Mouse (Mus musculus): ENCODE data around the gene Sema3a. TPM values are rescaled to one million over a fixed set of nuclear protein-coding genes. Genes with fewer than 3 reads are reported as not detected.
"Not testable (repeated sequence)": the region's sequence is repeated elsewhere in the genome, so short reads cannot be mapped to it uniquely, and the experiment has no call there.

Gene Sema3a
- polyA plus RNA-seq, 1 experiment from 2014 or later = 24.7 TPM

DNA sequence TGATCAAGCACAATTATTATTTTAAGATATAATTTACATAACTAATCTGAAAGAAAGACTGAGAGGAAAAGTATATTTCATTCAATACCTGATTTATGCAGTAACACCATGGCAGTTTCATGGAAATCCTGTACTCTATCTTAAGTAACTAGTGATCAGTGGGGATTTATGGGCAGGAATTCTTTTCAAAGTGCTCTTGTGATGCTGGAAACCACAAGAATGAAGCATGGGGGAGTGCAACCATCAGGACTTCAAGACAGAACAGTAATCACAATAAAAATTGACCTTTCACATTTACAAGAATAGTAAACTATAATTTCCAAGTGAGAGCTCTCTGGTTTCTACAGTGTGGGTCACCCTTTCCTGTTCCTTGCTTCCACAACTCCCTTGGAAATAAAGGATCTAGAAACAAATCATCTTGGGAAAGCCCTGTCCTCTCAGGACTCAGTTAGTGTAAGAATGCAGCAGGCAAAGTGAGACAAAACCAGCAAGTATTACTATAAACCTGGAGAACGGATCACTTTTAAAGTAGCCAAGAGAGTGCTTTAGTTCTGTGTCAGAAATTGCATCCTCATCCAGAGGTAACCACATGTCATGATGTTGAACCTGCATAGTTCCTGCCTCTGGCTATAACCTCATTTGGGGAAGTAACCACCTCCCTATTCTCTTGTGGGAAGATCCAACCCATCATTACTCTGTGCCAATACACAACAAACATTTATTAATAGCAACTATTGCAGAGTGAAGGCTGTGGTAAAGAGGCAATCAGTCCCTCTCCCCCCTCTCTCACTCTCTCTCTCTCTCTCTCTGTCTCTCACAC is 335.2 kb downstream of the Sema3a start:
- no peak for ATAC-seq
- 62% methylated on average over 1 of the region's 1 CpGs for WGBS
- H3K9ac ChIP-seq (replicated peaks; ENCODE audit: low read depth) = no peak overlapping the region

DNA sequence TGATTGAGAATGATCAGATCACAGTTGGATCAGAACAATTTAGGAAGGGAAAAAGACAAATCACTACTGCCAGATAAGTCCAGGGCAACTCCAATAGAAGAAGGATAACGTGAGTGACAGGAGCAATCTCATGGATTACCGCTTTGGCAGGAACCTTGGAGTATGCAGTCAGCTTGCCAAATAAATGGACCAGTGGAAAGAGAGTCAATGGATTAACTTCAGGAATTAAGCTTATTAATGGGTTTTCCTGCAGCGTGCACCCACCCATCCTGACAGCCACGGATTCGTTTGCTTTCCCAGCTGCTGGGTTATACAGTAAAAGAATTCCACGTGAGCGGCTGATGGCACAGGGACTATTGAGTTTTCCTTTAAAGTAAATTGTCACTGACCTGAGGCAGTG is 343.6 kb downstream of the Sema3a start:
- Histone ChIP-seq H3K36me3 (ENCODE audit: insufficient read depth, low read length) (no peaks in the 10 kb centered on the region), H3K9me3 (ENCODE audit: low read length) (no peaks in the 10 kb centered on the region), H3K4me3 (ENCODE audit: low read depth, low read length) (no peak overlapping the region), H3K27ac (ENCODE audit: low read length) (no peak overlapping the region), H3K4me1 (ENCODE audit: insufficient read depth, low read depth, low read length) (peaks cover 5% of the 10 kb centered on the region; the same call in 1 of the 2 replicates), H3K27me3 (replicated peaks; ENCODE audit: insufficient read depth, low read length) (no peaks in the 10 kb centered on the region), H3K9ac (replicated peaks; ENCODE audit: low read depth) (no peak overlapping the region), H3K4me2 (replicated peaks; ENCODE audit: low read depth, low read length) (no peak overlapping the region)
- no peak for DNase-seq (ENCODE audit: low spot score)
- no peak for TF ChIP-seq EP300 (IDR thresholded peaks at IDR 0.05)
- no peak for TF ChIP-seq CTCF (IDR thresholded peaks at IDR 0.05)
- no peak for ATAC-seq
- 56% methylated on average over 7 of the region's 7 CpGs for WGBS

More for the DNA sequence above, 335.2 kb downstream of the Sema3a start:
- Histone ChIP-seq H3K27ac (ENCODE audit: low read length) (no peak overlapping the region), H3K4me2 (replicated peaks; ENCODE audit: low read depth, low read length) (no peak overlapping the region), H3K4me1 (ENCODE audit: insufficient read depth, low read depth, low read length) (no peaks in the 10 kb centered on the region), H3K4me3 (ENCODE audit: low read depth, low read length) (no peak overlapping the region), H3K36me3 (ENCODE audit: insufficient read depth, low read length) (no peaks in the 10 kb centered on the region), H3K9me3 (ENCODE audit: low read length) (no peaks in the 10 kb centered on the region), H3K27me3 (replicated peaks; ENCODE audit: insufficient read depth, low read length) (no peaks in the 10 kb centered on the region)
- DNase-seq (ENCODE audit: low spot score) = no peak
- TF ChIP-seq CTCF (IDR thresholded peaks at IDR 0.05) = no peak
- TF ChIP-seq EP300 (IDR thresholded peaks at IDR 0.05) = no peak

DNA sequence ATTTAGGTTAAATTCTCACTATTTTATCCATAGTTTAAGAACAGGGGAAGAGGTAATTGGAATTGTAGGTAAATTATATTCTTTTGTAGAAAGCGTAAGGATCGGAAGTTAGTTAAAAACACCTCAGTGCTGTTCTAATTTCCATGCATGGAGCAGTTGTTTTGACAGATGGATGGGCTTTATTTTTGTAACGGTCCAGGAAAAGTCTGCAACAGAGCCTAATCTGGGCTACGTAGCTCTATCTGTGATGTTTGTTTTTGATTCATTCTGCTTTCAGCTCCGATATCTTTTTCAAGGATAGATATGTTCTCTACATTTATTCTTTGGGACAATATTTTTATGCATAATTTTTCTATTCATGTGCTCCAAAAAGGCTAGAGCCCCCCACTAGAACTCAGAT is 344.2 kb downstream of the Sema3a start:
- ATAC-seq = no peak
- DNase-seq (ENCODE audit: low spot score) = no peak
- H3K9me3 ChIP-seq (ENCODE audit: low read length) = no peaks in the 10 kb centered on the region
- WGBS = 65% methylated on average over 5 of the region's 5 CpGs
- peaks cover 5% of the 10 kb centered on the region; the same call in 1 of the 2 replicates for H3K4me1 ChIP-seq (ENCODE audit: insufficient read depth, low read depth, low read length)
- H3K36me3 ChIP-seq (ENCODE audit: insufficient read depth, low read length) = no peaks in the 10 kb centered on the region
- H3K27ac ChIP-seq (ENCODE audit: low read length) = no peak overlapping the region
- H3K4me3 ChIP-seq (ENCODE audit: low read depth, low read length) = no peak overlapping the region
- no peak overlapping the region for H3K4me2 ChIP-seq (replicated peaks; ENCODE audit: low read depth, low read length)
- H3K27me3 ChIP-seq (replicated peaks; ENCODE audit: insufficient read depth, low read length) = no peaks in the 10 kb centered on the region
- no peak overlapping the region for H3K9ac ChIP-seq (replicated peaks; ENCODE audit: low read depth)
- no peak for TF ChIP-seq CTCF (IDR thresholded peaks at IDR 0.05)

DNA sequence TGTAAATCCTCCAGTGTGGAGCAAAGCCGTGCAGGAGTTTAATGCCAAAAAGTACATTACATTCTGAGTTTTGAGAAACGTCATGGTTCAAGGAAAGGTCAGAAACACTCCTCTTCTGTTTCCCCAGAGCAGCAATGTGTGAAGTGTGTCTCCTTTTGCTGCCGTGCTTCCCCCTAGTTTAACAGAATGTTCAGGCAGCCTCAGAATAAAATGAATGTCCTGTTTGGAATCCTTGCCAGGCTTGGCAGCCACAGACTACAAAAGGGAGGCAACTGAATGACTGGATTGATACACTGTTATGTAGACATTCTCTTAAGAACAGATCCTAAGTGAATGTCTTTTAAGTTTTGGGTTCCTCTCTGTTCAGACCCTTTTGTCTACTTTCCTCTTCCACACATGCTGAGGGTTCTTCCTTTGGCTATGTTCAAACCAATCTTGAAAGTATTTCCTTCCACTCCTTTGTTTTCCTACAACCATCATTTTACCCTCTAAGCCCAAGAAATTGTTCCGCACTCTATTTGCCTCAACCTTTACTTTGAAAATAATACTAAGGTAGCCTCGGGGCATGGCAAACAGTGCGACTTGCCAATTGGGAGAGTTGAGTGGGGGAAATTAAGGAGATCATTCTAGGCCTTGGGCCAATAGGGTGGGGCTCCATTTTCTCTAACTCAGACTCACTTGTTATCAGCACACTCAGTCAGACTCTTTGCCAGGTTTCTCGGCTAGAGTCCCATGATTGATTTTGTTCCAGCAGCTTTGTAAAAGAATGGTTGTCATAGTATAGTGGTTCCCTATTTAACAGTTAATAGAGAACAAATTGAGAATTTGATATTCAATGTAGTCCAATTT is 345.1 kb downstream of the Sema3a start:
- no peak overlapping the region for H3K4me3 ChIP-seq (ENCODE audit: low read depth, low read length)
- TF ChIP-seq EP300 (IDR thresholded peaks at IDR 0.05) = no peak
- peak; percentile 61 for DNase-seq (ENCODE audit: low spot score)
- H3K4me2 ChIP-seq (replicated peaks; ENCODE audit: low read depth, low read length) = no peak overlapping the region
- no peaks in the 10 kb centered on the region for H3K9me3 ChIP-seq (ENCODE audit: low read length)
- peaks cover 5% of the 10 kb centered on the region; the same call in 1 of the 2 replicates for H3K4me1 ChIP-seq (ENCODE audit: insufficient read depth, low read depth, low read length)
- no peaks in the 10 kb centered on the region for H3K36me3 ChIP-seq (ENCODE audit: insufficient read depth, low read length)
- no peak overlapping the region for H3K27ac ChIP-seq (ENCODE audit: low read length)
- peak; percentile 57 for ATAC-seq
- H3K9ac ChIP-seq (replicated peaks; ENCODE audit: low read depth) = no peak overlapping the region
- H3K27me3 ChIP-seq (replicated peaks; ENCODE audit: insufficient read depth, low read length) = no peaks in the 10 kb centered on the region
- WGBS = 24% methylated on average over 7 of the region's 7 CpGs

DNA sequence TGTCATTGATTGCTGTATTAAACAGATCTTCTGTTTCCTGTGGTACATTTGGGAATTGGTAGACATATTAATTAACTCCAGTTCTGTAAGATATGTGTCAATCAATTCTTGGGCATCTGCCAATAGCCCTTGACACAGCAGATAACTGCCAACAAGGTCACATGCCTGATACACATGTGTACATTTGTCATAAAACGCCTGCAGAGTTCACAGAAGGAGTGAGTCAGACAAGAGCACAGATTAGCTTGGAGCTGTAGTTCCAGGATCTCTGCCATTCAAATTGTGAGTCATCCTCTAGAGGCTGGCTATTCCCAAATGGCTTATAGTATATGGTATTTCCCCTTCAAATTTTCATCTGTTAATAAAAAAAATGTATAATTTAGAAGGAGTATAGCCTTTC is 352.4 kb downstream of the Sema3a start:
- TF ChIP-seq EP300 (IDR thresholded peaks at IDR 0.05) (no peak), CTCF (IDR thresholded peaks at IDR 0.05) (no peak)
- Histone ChIP-seq H3K4me1 (ENCODE audit: insufficient read depth, low read depth, low read length) (no peaks in the 10 kb centered on the region), H3K9ac (replicated peaks; ENCODE audit: low read depth) (no peak overlapping the region), H3K27me3 (replicated peaks; ENCODE audit: insufficient read depth, low read length) (no peaks in the 10 kb centered on the region), H3K4me2 (replicated peaks; ENCODE audit: low read depth, low read length) (no peak overlapping the region), H3K36me3 (ENCODE audit: insufficient read depth, low read length) (no peaks in the 10 kb centered on the region), H3K9me3 (ENCODE audit: low read length) (no peaks in the 10 kb centered on the region), H3K4me3 (ENCODE audit: low read depth, low read length) (no peak overlapping the region), H3K27ac (ENCODE audit: low read length) (no peak overlapping the region)
- WGBS = 35% methylated on average over 1 of the region's 1 CpGs
- peak; percentile 35; the same call in 1 of the 2 replicates for ATAC-seq
- DNase-seq (ENCODE audit: low spot score) = peak; percentile 53

DNA sequence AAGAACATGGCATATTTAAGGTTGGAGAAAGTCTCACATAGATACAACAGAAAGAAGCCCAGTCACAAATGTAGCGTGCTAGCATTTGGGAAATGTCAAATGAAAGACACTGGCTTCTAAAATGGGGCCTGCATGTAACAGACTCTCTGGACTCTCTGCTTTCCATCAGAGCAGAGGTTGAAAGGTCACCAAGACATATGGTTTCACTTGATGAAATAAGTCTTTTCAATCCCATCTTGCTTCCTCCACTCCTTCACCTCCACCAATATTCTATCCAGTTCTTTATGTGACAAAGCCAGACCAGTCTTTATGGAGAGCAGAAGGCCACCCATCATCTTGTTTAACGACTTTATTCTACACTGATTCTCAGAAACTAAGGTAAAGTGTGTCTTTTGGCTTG is 363.5 kb downstream of the Sema3a start:
- H3K9ac ChIP-seq (replicated peaks; ENCODE audit: low read depth) = no peak overlapping the region
- no peaks in the 10 kb centered on the region for H3K36me3 ChIP-seq (ENCODE audit: insufficient read depth, low read length)
- TF ChIP-seq CTCF (IDR thresholded peaks at IDR 0.05) (no peak), EP300 (IDR thresholded peaks at IDR 0.05) (no peak)
- 72% methylated on average over 2 of the region's 2 CpGs for WGBS
- H3K27ac ChIP-seq (ENCODE audit: low read length) = no peak overlapping the region
- ATAC-seq = no peak
- H3K4me1 ChIP-seq (ENCODE audit: insufficient read depth, low read depth, low read length) = no peaks in the 10 kb centered on the region
- H3K4me2 ChIP-seq (replicated peaks; ENCODE audit: low read depth, low read length) = no peak overlapping the region
- H3K9me3 ChIP-seq (ENCODE audit: low read length) = no peaks in the 10 kb centered on the region
- no peak for DNase-seq (ENCODE audit: low spot score)
- H3K27me3 ChIP-seq (replicated peaks; ENCODE audit: insufficient read depth, low read length) = no peaks in the 10 kb centered on the region
- no peak overlapping the region for H3K4me3 ChIP-seq (ENCODE audit: low read depth, low read length)

DNA sequence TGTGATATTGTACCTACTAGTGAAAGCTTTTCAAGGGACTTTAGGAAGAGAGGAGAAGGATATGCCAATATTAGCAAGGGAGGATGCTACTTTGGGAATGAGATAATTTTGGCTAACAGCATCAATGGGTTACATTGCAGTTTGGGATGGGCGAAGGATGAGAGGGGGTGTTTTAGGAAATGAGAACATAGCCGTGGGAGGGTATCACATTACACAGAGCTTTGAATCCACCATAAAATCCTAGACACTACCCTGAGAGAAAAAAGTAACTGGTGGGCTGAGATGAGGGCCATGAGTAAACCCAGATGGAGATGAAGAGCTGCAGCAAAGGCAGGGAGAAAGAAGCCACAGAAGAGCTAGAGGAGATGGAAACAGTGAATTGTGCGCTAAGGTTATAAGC is 370.8 kb downstream of the Sema3a start:
- 82% methylated on average over 3 of the region's 3 CpGs for WGBS
- not testable (repeated sequence) for H3K9me3 ChIP-seq (ENCODE audit: low read length); H3K4me2 ChIP-seq (replicated peaks; ENCODE audit: low read depth, low read length); H3K27me3 ChIP-seq (replicated peaks; ENCODE audit: insufficient read depth, low read length); H3K9ac ChIP-seq (replicated peaks; ENCODE audit: low read depth); DNase-seq (ENCODE audit: low spot score); ATAC-seq; H3K4me3 ChIP-seq (ENCODE audit: low read depth, low read length); H3K27ac ChIP-seq (ENCODE audit: low read length); H3K36me3 ChIP-seq (ENCODE audit: insufficient read depth, low read length); H3K4me1 ChIP-seq (ENCODE audit: insufficient read depth, low read depth, low read length)

Data from lung, postnatal 0 days (tissue).